Mouse (Mus musculus): ENCODE measurements at regions not wholly inside any gene's neighbourhood (a gene's known extent, or its start where the extent isn't known, plus 50 kb on each side); places are given as distances from the start of the nearest gene placed in this dataset.

- no peaks in the 10 kb centered on the region for H3K79me2 ChIP-seq (ENCODE audit: control insufficient read depth, insufficient read depth, low read length, poor library complexity)
- no peaks in the 10 kb centered on the region for H3K27me3 ChIP-seq (ENCODE audit: control insufficient read depth in 1 of 2, insufficient read depth in 2 of 2, low read length in 2 of 2)
- H3K27ac ChIP-seq (ENCODE audit: control insufficient read depth, low read depth, low read length) = no peak overlapping the region
- H3K4me3 ChIP-seq (ENCODE audit: control insufficient read depth in 1 of 2, insufficient read depth in 1 of 2, low read depth in 2 of 2, low read length in 2 of 2) = no peak overlapping the region
- H3K9me3 ChIP-seq (replicated peaks; ENCODE audit: insufficient read depth, low read length) = no peaks in the 10 kb centered on the region
- no peak for TF ChIP-seq ELF1 (IDR thresholded peaks at IDR 0.05; ENCODE audit: low read depth, low read length)
- no peak for TF ChIP-seq MYB (IDR thresholded peaks at IDR 0.05; ENCODE audit: low read depth, low read length)
- H3K9ac ChIP-seq (ENCODE audit: control insufficient read depth, low read depth, low read length, poor library complexity, severe bottlenecking) = no peak overlapping the region
- no peak for DNase-seq (ENCODE audit: low read depth, low spot score)
- no peaks in the 10 kb centered on the region for H3K36me3 ChIP-seq (ENCODE audit: control insufficient read depth in 1 of 2, insufficient read depth in 2 of 2, low read length in 2 of 2)
- H3K4me1 ChIP-seq (ENCODE audit: control insufficient read depth in 1 of 2, insufficient read depth in 2 of 2, low read length in 2 of 2) = no peaks in the 10 kb centered on the region
These were observed 102.9 kb upstream of the Bnip2 start for GRCm38 (mm10) chr9:69886351-69886750.

DNA sequence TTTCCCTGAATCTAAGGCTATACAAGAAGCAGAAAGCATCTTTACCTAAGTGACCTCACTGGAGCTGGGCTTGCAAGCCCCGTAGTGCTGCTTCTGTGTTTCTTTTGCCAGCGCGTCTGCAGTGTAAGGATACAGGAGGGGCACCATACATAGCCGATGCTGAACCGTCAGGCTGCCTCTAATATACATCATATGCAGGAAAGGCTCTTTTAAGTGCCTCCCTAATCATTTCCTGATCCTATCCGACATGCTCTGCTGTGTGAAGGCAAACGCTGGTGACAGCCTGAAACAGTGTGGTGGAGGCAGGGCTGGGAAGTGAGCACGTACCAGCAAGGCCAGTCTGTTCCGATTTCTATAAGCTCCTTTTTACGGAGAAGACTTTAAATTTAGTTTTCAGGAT, 91.2 kb upstream of the Bnip2 start:
- DNase-seq (ENCODE audit: low read depth, low spot score) = no peak
- Histone ChIP-seq H3K4me3 (ENCODE audit: control insufficient read depth in 1 of 2, insufficient read depth in 1 of 2, low read depth in 2 of 2, low read length in 2 of 2) (no peak overlapping the region), H3K27me3 (ENCODE audit: control insufficient read depth in 1 of 2, insufficient read depth in 2 of 2, low read length in 2 of 2) (no peaks in the 10 kb centered on the region), H3K9me3 (replicated peaks; ENCODE audit: insufficient read depth, low read length) (no peaks in the 10 kb centered on the region), H3K36me3 (ENCODE audit: control insufficient read depth in 1 of 2, insufficient read depth in 2 of 2, low read length in 2 of 2) (no peaks in the 10 kb centered on the region), H3K9ac (ENCODE audit: control insufficient read depth, low read depth, low read length, poor library complexity, severe bottlenecking) (no peak overlapping the region), H3K27ac (ENCODE audit: control insufficient read depth, low read depth, low read length) (no peak overlapping the region), H3K79me2 (ENCODE audit: control insufficient read depth, insufficient read depth, low read length, poor library complexity) (no peaks in the 10 kb centered on the region), H3K4me1 (ENCODE audit: control insufficient read depth in 1 of 2, insufficient read depth in 2 of 2, low read length in 2 of 2) (no peaks in the 10 kb centered on the region)
- TF ChIP-seq EP300 (IDR thresholded peaks at IDR 0.05; ENCODE audit: low read depth in 1 of 2, low read length in 2 of 2) (no peak), SMC3 (IDR thresholded peaks at IDR 0.05; ENCODE audit: low read depth, low read length) (no peak), POLR2A (IDR thresholded peaks at IDR 0.05; ENCODE audit: control insufficient read depth in 1 of 2, insufficient read depth in 1 of 2, low read depth in 1 of 2, low read length in 2 of 2, poor library complexity in 1 of 2) (no peak), RAD21 (IDR thresholded peaks at IDR 0.05; ENCODE audit: low read depth, low read length) (no peak), ETS1 (IDR thresholded peaks at IDR 0.05; ENCODE audit: low read depth, low read length) (no peak), SIN3A (IDR thresholded peaks at IDR 0.05; ENCODE audit: low read length) (no peak), ZMIZ1 (IDR thresholded peaks at IDR 0.05; ENCODE audit: low read depth, low read length) (no peak), ZC3H11A (IDR thresholded peaks at IDR 0.05; ENCODE audit: low read depth, low read length) (no peak), TBP (IDR thresholded peaks at IDR 0.05; ENCODE audit: low read depth, low read length) (no peak), GABPA (IDR thresholded peaks at IDR 0.05; ENCODE audit: low read depth, low read length) (no peak), E2F4 (IDR thresholded peaks at IDR 0.05; ENCODE audit: borderline replicate concordance, low read depth, low read length) (no peak), CHD2 (IDR thresholded peaks at IDR 0.05; ENCODE audit: low read length) (no peak), BHLHE40 (IDR thresholded peaks at IDR 0.05; ENCODE audit: borderline replicate concordance, low read depth, low read length) (no peak), NRF1 (IDR thresholded peaks at IDR 0.05; ENCODE audit: insufficient read depth, low read depth, low read length, poor library complexity, severe bottlenecking) (no peak), USF1 (IDR thresholded peaks at IDR 0.05; ENCODE audit: low read depth, low read length) (no peak), TAL1 (IDR thresholded peaks at IDR 0.05; ENCODE audit: low read length) (no peak), POLR2AphosphoS2 (IDR thresholded peaks at IDR 0.05; ENCODE audit: low read length) (no peak), CTCF (IDR thresholded peaks at IDR 0.05 in 2 of 3, conservative IDR thresholded peaks at IDR 0.05 in 1 of 3; ENCODE audit: control insufficient read depth in 1 of 3, insufficient read depth in 1 of 3, low read depth in 2 of 3, low read length in 3 of 3, poor library complexity in 1 of 3, severe bottlenecking in 1 of 3) (no peak), MYC (IDR thresholded peaks at IDR 0.05; ENCODE audit: low read depth, low read length) (no peak), ZNF384 (IDR thresholded peaks at IDR 0.05; ENCODE audit: low read depth, low read length) (no peak)

Measured in MEL (cell line).